Mouse (Mus musculus) embryo, embryonic 10.5 days (tissue): Measurements from ENCODE around the gene Ankle1.

Experiments
- DNase-seq: peaks from one replicate; pipeline ENCODE4 v3.0.0-alpha.2; 2015; ENCODE audit warnings: low spot score

The Ankle1 gene

GRCm38 (mm10) chr8:71405401-71406098 is at the start of gene Ankle1:
Ankle1 (plus strand) TSS chr8:71406010.
- DNase-seq, result peak; percentile 97

DNA sequence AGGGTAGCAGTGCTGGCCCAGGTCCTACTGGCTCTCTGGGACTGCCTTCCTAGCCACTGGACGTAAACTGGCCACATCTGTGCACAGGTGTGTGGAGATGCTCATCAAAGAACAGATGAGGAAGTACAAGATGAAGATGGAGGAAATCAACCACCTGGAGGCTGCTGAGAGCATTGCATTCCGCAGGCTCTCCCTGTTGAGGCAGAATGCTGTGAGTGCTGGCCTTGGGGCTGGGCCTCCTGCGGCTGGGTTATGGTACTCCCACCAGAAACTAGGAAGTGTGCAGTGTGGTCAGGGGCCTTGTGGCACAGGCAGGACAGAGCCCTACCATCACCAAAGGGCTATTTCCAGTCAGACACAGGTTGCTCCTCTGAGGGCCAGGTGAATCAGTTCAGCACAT is 47.8 kb upstream of the Ankle1 start:
- no peak for DNase-seq

- peak; percentile 97 for DNase-seq
Measured at GRCm38 (mm10) chr8:71366771-71367528, 38.9 kb upstream of the Ankle1 start, which contains the start of gene Use1. Use1 (plus strand) TSS chr8:71366848.

DNA sequence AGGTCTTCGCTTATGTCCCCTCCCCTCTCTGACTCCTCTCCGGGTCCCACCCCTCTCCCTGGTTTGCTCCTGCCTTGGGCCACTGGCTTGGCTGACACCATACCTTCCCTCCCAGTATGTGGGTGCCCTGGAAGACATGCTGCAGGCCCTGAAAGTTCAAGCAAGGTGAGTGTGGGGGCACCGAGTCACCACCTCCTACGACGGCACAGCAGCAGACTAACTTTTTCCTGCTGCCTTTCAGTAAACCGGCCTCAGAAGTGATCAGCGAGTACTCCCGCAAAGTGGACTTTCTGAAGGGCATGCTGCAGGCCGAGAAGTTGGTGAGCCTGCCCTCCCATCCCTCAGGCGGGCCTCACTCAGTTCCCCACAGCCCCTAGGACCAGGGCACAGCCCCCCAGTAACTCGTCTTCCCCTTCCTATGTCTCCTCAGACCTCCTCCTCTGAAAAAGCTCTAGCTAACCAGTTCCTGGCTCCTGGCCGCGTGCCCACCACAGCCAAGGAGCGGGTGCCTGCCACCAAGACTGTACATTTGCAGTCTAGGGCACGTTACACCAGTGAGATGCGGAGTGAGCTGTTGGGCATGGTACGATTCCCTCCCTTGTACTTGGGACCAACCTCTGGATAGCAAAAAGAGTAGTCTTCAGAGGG is 38.2 kb upstream of the Ankle1 start:
- no peak for DNase-seq

- DNase-seq, result no peak
Measured at GRCm38 (mm10) chr8:71368366-71368765, 37.4 kb upstream of the Ankle1 start.

DNA sequence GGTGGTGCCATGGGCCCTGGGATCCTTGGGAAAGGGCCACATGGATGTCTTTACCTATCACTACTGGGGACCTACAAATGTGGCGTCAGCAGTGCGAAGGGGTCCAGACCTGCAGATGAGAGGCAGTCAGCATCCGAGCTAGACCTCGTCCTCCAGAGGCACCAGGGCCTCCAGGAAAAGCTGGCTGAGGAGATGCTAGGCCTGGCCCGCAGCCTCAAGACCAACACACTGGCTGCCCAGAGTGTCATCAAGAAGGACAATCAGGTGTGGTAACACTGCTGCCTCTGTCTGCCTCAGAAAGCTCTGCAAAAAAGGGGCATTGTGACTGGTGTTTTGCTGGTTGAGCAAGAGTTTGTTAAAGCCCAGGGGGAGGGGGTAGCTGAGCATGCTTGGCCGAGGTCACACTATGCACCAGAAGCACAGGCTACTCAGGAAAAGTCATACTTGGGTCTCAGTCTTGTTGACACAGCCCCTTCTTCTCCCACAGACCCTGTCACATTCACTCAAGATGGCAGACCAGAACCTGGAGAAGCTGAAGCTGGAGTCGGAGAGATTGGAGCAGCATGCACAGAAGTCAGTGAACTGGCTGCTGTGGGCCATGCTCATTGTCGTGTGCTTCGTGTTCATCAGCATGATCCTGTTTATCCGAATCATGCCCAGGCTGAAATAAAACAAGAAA is 36.6 kb upstream of the Ankle1 start:
- no peak for DNase-seq

DNA sequence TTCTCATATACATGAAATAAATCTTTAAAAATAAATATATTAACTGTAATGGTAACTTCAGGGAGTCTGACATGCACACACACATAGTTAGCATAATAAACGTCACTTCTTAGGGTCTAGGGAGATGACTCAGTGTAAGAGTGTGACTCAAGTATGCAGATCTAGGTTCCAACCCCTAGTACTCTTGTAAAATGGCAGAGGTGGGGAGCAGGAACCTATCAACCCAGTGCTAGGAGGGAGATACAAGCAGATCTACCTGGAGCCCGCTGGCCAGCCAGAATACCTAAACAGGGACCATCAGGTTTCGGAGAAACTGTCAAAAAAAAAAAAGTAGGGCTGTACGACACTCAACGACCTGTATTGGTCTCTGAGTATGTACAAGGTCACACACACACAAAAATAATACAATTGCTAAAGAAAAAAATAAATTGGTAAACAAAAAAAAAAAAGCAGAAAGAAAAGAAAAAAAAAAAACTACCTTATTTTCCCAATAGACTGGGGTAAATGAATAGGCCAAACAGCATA is 35.0 kb upstream of the Ankle1 start:
- DNase-seq, result no peak

DNA sequence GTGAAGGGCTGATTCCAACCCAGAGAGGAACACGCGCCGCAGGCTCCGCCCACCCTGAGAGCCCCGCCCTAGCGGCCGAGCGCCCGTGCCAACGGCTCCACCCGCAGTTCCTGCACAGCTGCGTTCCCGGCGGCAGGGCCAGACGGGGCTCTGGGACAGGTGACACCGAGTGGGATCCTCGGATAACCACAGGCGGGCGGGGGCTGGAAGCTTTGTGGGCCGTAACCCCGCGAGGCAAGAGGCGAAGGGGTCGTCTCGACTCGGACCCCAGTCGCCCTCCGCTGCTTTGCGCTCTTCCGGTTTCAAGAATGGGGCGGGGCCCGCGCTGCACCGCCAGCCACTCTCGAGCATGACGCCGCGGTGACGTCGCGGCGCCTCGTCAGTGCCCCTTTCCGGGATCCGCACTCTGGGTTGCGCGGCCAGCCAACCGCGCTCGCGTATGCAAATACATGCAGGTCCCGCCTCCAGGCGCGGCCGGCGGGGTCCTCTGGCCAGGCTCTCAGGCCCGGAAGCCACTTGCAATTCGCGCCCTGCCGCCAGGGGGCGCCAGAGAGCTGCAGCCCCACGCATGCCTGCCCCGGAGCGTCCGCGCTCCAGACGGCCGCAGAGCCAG is 34.5 kb upstream of the Ankle1 start, which contains the start of gene Ocel1:
TSS of gene Ocel1 (plus strand) at position 63 of the 613 bp plus-strand sequence.
- peak; percentile 98 for DNase-seq

DNA sequence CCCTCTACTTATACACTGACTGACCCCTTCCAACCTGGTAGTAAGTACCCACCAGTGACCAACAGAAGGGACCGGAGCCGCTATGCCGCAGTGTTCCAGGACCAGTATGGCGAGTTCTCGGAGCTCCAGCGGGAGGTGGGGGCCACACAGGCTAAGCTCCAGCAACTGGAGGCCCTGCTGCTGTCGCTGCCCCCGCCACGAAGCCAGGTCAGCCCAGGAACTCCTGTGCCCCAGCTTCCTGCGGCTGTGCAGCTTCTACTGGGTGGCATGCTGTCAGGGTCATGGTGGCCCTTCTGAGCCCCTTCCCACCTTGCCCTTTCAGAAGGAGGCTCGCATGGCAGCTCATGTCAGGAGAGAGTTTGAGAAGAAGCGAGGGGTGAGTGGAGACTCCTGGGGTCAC is 33.4 kb upstream of the Ankle1 start:
- DNase-seq, result peak; percentile 4

GRCm38 (mm10) chr8:71373000-71373399 is 32.8 kb upstream of the Ankle1 start:
- no peak for DNase-seq

GRCm38 (mm10) chr8:71374616-71375206 is 31.1 kb upstream of the Ankle1 start:
- DNase-seq, result peak; percentile 39

DNA sequence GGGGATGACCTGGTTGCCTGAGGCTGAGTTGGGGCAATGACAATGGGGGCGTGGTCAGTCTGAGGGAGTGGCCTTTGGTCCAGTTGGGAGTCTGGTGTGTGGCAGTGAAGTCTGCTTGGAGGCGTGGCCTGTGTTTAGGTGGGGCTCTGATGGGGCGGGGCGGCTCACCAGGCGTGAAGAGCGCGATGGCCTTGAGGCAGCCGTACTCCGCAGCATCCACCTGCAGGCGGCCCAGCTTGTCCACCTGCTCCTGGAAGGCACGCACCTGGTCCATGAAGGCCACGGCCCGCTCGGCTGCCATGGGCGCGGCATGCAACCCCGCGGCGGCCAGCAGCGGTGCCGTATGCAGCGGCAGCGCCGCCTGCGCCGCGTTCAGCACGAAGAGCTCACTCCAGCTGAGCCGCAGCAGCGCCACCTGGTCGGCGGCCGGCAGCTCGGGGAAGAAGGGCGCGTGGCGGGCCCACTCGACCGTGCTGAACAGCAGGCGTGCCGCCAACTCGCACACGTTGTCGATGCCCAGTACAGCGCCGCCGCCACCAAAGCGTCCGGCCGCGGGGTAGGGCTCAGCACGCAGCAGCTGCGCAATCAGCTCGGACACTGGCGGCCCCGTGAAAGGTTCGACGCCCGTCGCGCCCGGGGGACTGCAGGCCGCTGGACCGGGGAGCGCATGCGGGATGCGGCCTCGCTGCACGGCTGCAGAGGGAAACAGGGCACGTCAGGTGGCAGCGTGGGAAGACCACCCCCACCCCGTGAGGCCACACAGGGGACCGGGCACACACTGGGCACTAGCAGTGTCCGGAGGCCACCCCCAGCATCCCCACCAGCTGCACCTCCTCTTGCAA is 30.0 kb upstream of the Ankle1 start:
- peak; percentile 77 for DNase-seq

DNA sequence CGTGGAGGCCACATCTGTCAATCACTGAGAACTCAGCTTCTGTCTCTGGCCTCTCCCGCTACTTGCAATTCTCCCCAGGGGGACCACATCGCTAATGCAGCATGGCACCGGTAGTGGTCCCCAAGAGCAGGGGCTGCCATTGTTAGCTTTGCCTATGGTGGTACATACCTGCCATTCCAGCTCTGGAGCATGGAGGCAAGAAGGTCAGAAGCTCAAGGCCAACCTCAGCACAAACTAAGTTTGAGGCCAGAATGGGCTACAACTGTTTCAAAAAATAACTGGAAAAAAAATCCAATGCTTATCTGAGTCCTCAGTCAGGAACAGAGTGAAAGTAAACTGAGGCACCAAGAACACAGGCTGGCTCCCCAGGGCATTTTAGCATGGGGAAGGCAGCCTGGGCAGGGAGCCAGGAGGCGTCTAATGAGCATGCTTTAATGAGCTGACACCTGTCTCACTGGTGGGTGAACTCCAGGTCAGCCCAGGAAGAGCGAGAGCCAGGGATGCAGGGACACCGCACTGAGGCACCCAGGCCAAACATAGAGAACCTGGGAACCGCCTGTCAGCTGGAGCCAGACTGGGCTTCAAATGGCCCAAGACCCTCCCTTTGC is 29.3 kb upstream of the Ankle1 start:
- no peak for DNase-seq

DNA sequence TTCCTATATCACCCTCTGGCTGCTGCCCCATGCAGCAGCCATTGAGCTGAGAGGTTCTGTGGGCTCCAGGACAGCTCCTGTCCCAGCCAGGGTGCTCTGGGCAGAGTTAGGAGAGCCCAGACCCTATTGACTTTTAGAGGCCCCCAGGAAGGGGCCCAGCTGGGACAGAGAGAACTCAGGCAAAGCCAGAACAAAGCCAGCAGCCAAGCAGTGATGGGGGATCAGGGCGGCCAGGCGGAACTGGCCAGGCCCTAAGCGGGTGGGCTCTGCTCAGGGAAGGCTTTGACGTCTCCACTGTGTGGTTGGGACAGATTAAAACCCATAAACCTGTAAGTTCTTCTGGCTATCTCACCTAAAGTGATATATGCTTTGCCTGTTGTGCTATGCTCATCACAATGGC is 26.8 kb upstream of the Ankle1 start:
- no peak for DNase-seq

- DNase-seq, result no peak
Measured at GRCm38 (mm10) chr8:71379512-71380075, 26.2 kb upstream of the Ankle1 start.

- no peak for DNase-seq
Measured at GRCm38 (mm10) chr8:71380178-71381171, 25.3 kb upstream of the Ankle1 start.

DNA sequence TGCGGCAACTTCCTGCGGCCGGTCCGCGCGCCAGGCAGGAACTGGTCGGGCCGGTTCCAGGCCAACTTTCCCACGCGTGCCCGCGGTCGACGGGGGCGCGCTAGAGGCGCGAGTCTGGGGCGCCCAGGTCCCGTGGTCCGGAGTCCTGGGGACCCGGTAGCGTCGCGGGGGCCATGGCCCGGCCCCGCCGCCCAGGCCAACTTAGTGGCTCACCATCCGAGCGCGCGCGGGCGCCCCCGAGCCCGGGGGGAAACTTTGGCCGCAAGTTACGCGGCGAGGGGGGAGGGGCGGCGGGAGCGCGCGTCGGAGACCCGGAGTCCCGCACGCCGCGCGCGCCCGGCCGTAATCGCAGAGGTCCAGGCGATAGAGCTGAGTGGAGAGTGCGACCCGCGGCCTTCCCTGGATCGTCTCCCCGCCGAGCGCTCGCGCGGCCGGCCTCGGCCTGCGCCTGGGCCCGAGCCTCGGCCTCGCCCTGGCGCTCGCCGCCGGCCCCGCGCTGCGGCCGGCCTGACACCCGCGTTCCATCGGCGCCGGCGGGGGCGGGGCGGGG is 24.3 kb upstream of the Ankle1 start, which contains the start of gene Nr2f6:
TSS of gene Nr2f6 (minus strand) at position 540 of the 550 bp plus-strand sequence.
- peak; percentile 79 for DNase-seq
